Mouse (Mus musculus) hindbrain, embryonic 15.5 days (tissue): ENCODE results near the gene Rnf214. TPM values are rescaled to one million over a fixed set of nuclear protein-coding genes. Genes with fewer than 3 reads are reported as not detected.
"Not testable (repeated sequence)": the region's sequence is repeated elsewhere in the genome, so short reads cannot be mapped to it uniquely, and the experiment has no call there.

Experiments
- ATAC-seq: fragments of 200-750 bp; cut with Nextera tagmentation; 2 replicates; pipeline ENCODE4 v1.8.0; 2017; ENCODE audit warnings: low read depth, moderate number of reproducible peaks, moderate TSS enrichment; ENCODE audit not compliant: low FRiP score
- H3K27ac ChIP-seq: fragments of 300-500 bp; sonication (generic); replicated peaks from 2 replicates; pipeline ENCODE4 v1.5.1; 2015; ENCODE audit warnings: mild to moderate bottlenecking, inconsistent platforms
- H3K27me3 ChIP-seq: fragments of 300-500 bp; sonication (generic); 2 replicates; pipeline ENCODE4 v1.6.1; 2015; ENCODE audit warnings: control low read depth, inconsistent platforms
- H3K36me3 ChIP-seq: fragments of 300-500 bp; sonication (generic); 2 replicates; pipeline ENCODE4 v1.6.1; 2015; ENCODE audit warnings: control low read depth, inconsistent platforms
- H3K4me1 ChIP-seq: fragments of 300-500 bp; sonication (generic); replicated peaks from 2 replicates; pipeline ENCODE4 v1.6.1; 2015; ENCODE audit warnings: control low read depth, inconsistent platforms
- H3K4me2 ChIP-seq: fragments of 300-500 bp; sonication (generic); 2 replicates; pipeline ENCODE4 v1.6.1; 2015; ENCODE audit warnings: moderate library complexity, mild to moderate bottlenecking, inconsistent platforms
- H3K4me3 ChIP-seq: fragments of 300-500 bp; sonication (generic); 2 replicates; pipeline ENCODE4 v1.5.1; 2015; ENCODE audit warnings: mild to moderate bottlenecking, inconsistent platforms
- H3K9ac ChIP-seq: fragments of 300-500 bp; sonication (generic); 2 replicates; pipeline ENCODE4 v1.6.1; 2015; ENCODE audit warnings: inconsistent platforms
- H3K9me3 ChIP-seq: fragments of 300-500 bp; sonication (generic); 2 replicates; pipeline ENCODE4 v1.6.1; 2016; ENCODE audit warnings: control low read depth, inconsistent platforms
- WGBS: fragments of 180-500 bp; shearing (Covaris S2); methylation state at CpG from one replicate; pipeline ENCODE4 v1.1.7; 2015; 5-methylcytosine and 5-hydroxymethylcytosine counted together
- polyA plus RNA-seq: library from polyadenylated mRNA; unstranded; fragments of >200 nt; fragmentation: Nextera tagmentation; extraction: Ambion mirVana; gene quantifications from 2 replicates; pipeline ENCODE4 v1.2.1, GENCODE M21; 2015

Rnf214 gene
- polyA plus RNA-seq, 1 experiment from 2014 or later = 109 TPM

DNA sequence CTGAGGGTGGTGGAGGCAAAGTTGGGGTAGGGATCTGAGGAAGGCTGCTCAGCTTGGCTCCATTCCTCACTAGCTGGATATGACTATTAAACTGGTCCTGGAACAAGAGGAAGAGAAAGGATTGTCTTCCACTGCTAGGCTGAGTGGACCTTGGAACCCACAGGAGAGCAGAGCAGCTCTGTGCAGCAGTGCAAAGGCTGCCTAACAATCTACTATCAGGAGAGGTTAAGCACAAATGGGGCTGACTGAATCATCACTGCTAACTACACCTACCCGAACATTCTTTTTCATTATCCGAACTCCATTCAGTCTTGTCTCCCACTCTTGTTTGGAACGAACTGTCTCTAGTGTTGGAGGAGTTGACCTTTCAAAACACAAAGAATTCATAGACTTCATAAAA is 37.5 kb downstream of the Rnf214 start:
- no peak overlapping the region for H3K27ac ChIP-seq
- H3K9me3 ChIP-seq = no peaks in the 10 kb centered on the region
- H3K36me3 ChIP-seq = peaks cover 85% of the 10 kb centered on the region
- H3K4me3 ChIP-seq = no peak overlapping the region
- H3K9ac ChIP-seq = no peak overlapping the region
- ATAC-seq = no peak
- H3K27me3 ChIP-seq = no peaks in the 10 kb centered on the region
- H3K4me1 ChIP-seq = no peaks in the 10 kb centered on the region
- H3K4me2 ChIP-seq = no peak overlapping the region
- 94% methylated on average over 3 of the region's 3 CpGs for WGBS

GRCm38 (mm10) chr9:45861813-45862212 is 44.9 kb downstream of the Rnf214 start:
- Histone ChIP-seq H3K4me3 (no peak overlapping the region), H3K27ac (no peak overlapping the region), H3K9me3 (no peaks in the 10 kb centered on the region), H3K4me1 (no peaks in the 10 kb centered on the region), H3K4me2 (no peak overlapping the region), H3K9ac (no peak overlapping the region), H3K36me3 (peaks cover 89% of the 10 kb centered on the region), H3K27me3 (no peaks in the 10 kb centered on the region)
- ATAC-seq = no peak
- WGBS = 69% methylated on average over 7 of the region's 7 CpGs

DNA sequence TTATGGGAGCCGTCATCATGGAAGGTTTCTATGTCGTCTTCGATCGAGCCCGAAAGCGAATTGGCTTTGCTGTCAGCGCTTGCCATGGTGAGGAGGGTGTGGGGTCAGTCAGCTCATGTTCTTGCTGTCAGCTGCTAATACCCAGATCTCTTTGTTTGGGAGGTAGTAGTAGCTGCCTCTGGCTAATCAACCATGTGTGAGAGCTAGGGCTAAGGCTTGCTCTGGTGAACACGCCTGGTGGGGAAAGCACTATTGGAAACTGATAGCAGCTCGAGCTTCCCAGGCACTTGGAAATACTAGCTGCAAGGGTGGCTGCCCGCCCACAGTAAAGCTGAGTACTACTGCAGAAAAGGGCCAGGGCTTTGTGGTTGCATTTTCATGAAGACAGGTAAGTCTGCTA is 47.3 kb downstream of the Rnf214 start:
- peaks cover 77% of the 10 kb centered on the region for H3K36me3 ChIP-seq
- no peaks in the 10 kb centered on the region for H3K9me3 ChIP-seq
- no peaks in the 10 kb centered on the region for H3K27me3 ChIP-seq
- ATAC-seq = no peak
- whole genome bisulfite sequencing = 94% methylated on average over 10 of the region's 10 CpGs
- no peak overlapping the region for H3K4me2 ChIP-seq
- no peak overlapping the region for H3K4me3 ChIP-seq
- H3K27ac ChIP-seq = no peak overlapping the region
- no peak overlapping the region for H3K9ac ChIP-seq
- H3K4me1 ChIP-seq = no peaks in the 10 kb centered on the region

GRCm38 (mm10) chr9:45854136-45854535 is 52.6 kb downstream of the Rnf214 start:
- WGBS = 73% methylated on average over 1 of the region's 1 CpGs
- H3K9ac ChIP-seq = no peak overlapping the region
- peaks cover 39% of the 10 kb centered on the region for H3K36me3 ChIP-seq
- H3K9me3 ChIP-seq = no peaks in the 10 kb centered on the region
- H3K27me3 ChIP-seq = no peaks in the 10 kb centered on the region
- no peak overlapping the region for H3K4me2 ChIP-seq
- H3K4me1 ChIP-seq = peaks cover 22% of the 10 kb centered on the region
- no peak overlapping the region for H3K27ac ChIP-seq
- H3K4me3 ChIP-seq = no peak overlapping the region
- no peak for ATAC-seq

- Histone ChIP-seq H3K4me3 (no peak overlapping the region), H3K27ac (no peak overlapping the region), H3K9me3 (no peaks in the 10 kb centered on the region), H3K9ac (no peak overlapping the region), H3K36me3 (peaks cover 34% of the 10 kb centered on the region), H3K27me3 (no peaks in the 10 kb centered on the region), H3K4me1 (peaks cover 24% of the 10 kb centered on the region), H3K4me2 (no peak overlapping the region)
- no peak for ATAC-seq
- WGBS = 95% methylated on average over 2 of the region's 2 CpGs
Observed at GRCm38 (mm10) chr9:45853695-45854094, 53.0 kb downstream of the Rnf214 start.

- Histone ChIP-seq H3K27me3 (no peaks in the 10 kb centered on the region), H3K9ac (no peak overlapping the region), H3K27ac (no peak overlapping the region), H3K9me3 (no peaks in the 10 kb centered on the region), H3K4me1 (peaks cover 24% of the 10 kb centered on the region), H3K36me3 (peaks cover 15% of the 10 kb centered on the region), H3K4me2 (no peak overlapping the region), H3K4me3 (no peak overlapping the region)
- ATAC-seq = no peak
- 94% methylated on average over 2 of the region's 2 CpGs for WGBS
Observed at GRCm38 (mm10) chr9:45851776-45852175, 54.9 kb downstream of the Rnf214 start.

- no peak overlapping the region for H3K9ac ChIP-seq
- H3K4me2 ChIP-seq = no peak overlapping the region
- 78% methylated on average over 5 of the region's 5 CpGs for WGBS
- H3K27ac ChIP-seq = no peak overlapping the region
- H3K9me3 ChIP-seq = no peaks in the 10 kb centered on the region
- ATAC-seq = no peak
- H3K4me3 ChIP-seq = no peak overlapping the region
- no peaks in the 10 kb centered on the region for H3K27me3 ChIP-seq
- H3K36me3 ChIP-seq = peaks cover 12% of the 10 kb centered on the region; the same call in 1 of the 2 replicates
- H3K4me1 ChIP-seq = peaks cover 24% of the 10 kb centered on the region
Observed at GRCm38 (mm10) chr9:45851330-45851729, 55.4 kb downstream of the Rnf214 start.

- Histone ChIP-seq H3K9ac (no peak overlapping the region), H3K4me3 (no peak overlapping the region), H3K27me3 (no peaks in the 10 kb centered on the region), H3K4me1 (peaks cover 24% of the 10 kb centered on the region), H3K9me3 (no peaks in the 10 kb centered on the region), H3K36me3 (peaks cover 12% of the 10 kb centered on the region; the same call in 1 of the 2 replicates), H3K4me2 (no peak overlapping the region), H3K27ac (peak overlapping the region; percentile 70)
- WGBS = 73% methylated on average over 8 of the region's 8 CpGs
- ATAC-seq = no peak
Observed at GRCm38 (mm10) chr9:45850528-45851155, 56.1 kb downstream of the Rnf214 start.

GRCm38 (mm10) chr9:45849528-45850408 is 56.9 kb downstream of the Rnf214 start:
- Histone ChIP-seq H3K9me3 (no peaks in the 10 kb centered on the region), H3K4me1 (peaks cover 29% of the 10 kb centered on the region), H3K27ac (peak overlapping the region; percentile 70), H3K4me2 (no peak overlapping the region), H3K27me3 (no peaks in the 10 kb centered on the region), H3K9ac (no peak overlapping the region), H3K36me3 (peaks cover 9% of the 10 kb centered on the region; the same call in 1 of the 2 replicates), H3K4me3 (no peak overlapping the region)
- ATAC-seq = peak; percentile 76
- 66% methylated on average over 9 of the region's 9 CpGs for WGBS

- Histone ChIP-seq H3K4me1 (peaks cover 39% of the 10 kb centered on the region), H3K4me3 (no peak overlapping the region), H3K4me2 (no peak overlapping the region), H3K27me3 (no peaks in the 10 kb centered on the region), H3K9me3 (no peaks in the 10 kb centered on the region), H3K9ac (no peak overlapping the region), H3K36me3 (no peaks in the 10 kb centered on the region), H3K27ac (no peak overlapping the region)
- ATAC-seq = no peak
- WGBS = 87% methylated on average over 5 of the region's 5 CpGs
Observed at GRCm38 (mm10) chr9:45846891-45847460, 59.7 kb downstream of the Rnf214 start.

- not testable (repeated sequence) for H3K27me3 ChIP-seq, H3K27ac ChIP-seq, H3K9ac ChIP-seq, H3K36me3 ChIP-seq, H3K9me3 ChIP-seq, H3K4me2 ChIP-seq, H3K4me3 ChIP-seq, ATAC-seq
- H3K4me1 ChIP-seq = peaks cover 45% of the 10 kb centered on the region
- 73% methylated on average over 2 of the region's 2 CpGs for WGBS
Observed at GRCm38 (mm10) chr9:45846176-45846575, 60.5 kb downstream of the Rnf214 start.

- H3K4me1 ChIP-seq = peaks cover 45% of the 10 kb centered on the region
- no peak overlapping the region for H3K4me2 ChIP-seq
- no peak overlapping the region for H3K4me3 ChIP-seq
- no peaks in the 10 kb centered on the region for H3K9me3 ChIP-seq
- H3K27ac ChIP-seq = no peak overlapping the region
- no peaks in the 10 kb centered on the region for H3K27me3 ChIP-seq
- no peaks in the 10 kb centered on the region for H3K36me3 ChIP-seq
- WGBS = 60% methylated on average over 3 of the region's 3 CpGs
- ATAC-seq = no peak
- no peak overlapping the region for H3K9ac ChIP-seq
Observed at GRCm38 (mm10) chr9:45845541-45845940, 61.2 kb downstream of the Rnf214 start.
